Mouse (Mus musculus): Measurements from ENCODE around the gene Sstr3. TPM values are rescaled to one million over a fixed set of nuclear protein-coding genes. Genes with fewer than 3 reads are reported as not detected.

Gene Sstr3
- polyA plus RNA-seq, 1 experiment from 2014 or later, result 0.64 TPM

DNA sequence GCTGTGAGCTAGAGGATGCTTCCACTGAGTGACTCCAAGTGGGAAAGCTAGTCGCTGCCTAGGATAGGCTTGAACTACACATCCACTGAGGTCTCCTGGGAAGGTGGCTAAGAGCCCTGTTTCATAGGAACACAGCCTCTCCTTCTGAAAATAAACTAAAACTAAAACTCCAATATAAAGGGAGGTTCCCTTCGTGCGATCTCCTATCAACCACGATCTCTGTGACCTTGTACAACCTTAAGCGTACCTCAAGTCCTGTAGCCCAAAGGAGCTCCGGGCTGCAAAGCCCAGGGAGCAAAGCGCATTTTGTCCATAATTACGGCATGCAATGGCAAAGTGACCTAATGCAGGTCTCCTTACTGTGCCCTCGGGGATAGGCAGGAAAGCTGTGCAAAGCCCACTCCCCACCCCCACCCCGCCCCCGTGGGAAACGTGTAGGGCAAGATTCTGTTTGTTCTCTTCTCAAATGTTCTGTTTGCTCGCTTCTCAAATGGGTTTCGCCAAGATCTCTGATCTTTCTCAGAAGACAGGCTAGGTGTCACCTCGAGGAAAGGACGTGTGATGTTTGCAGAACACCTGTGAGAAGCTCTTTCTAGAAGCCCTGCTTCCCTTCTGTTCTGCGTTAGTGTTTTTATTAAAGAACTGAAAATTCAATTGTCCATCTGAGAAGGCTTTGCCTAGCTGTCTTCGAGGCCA is 41.9 kb downstream of the Sstr3 start:
- Histone ChIP-seq H3K9me3 (ENCODE audit: control insufficient read depth, low read length) (peaks cover 7% of the 10 kb centered on the region; the same call in 1 of the 2 replicates), H3K27me3 (ENCODE audit: control insufficient read depth, insufficient read depth, low read length) (no peaks in the 10 kb centered on the region), H3K4me1 (replicated peaks; ENCODE audit: control insufficient read depth, insufficient read depth, low read length) (no peaks in the 10 kb centered on the region), H3K36me3 (replicated peaks; ENCODE audit: control insufficient read depth, insufficient read depth) (no peaks in the 10 kb centered on the region), H3K4me2 (replicated peaks) (no peak overlapping the region), H3K4me3 (replicated peaks; ENCODE audit: low read length) (no peak overlapping the region), H3K27ac (no peak overlapping the region), H3K9ac (no peak overlapping the region)
- 88% methylated on average over 18 of the region's 18 CpGs for WGBS
- DNase-seq (ENCODE audit: low spot score) (no peak), ATAC-seq (ENCODE audit: low FRiP score) (no peak)

DNA sequence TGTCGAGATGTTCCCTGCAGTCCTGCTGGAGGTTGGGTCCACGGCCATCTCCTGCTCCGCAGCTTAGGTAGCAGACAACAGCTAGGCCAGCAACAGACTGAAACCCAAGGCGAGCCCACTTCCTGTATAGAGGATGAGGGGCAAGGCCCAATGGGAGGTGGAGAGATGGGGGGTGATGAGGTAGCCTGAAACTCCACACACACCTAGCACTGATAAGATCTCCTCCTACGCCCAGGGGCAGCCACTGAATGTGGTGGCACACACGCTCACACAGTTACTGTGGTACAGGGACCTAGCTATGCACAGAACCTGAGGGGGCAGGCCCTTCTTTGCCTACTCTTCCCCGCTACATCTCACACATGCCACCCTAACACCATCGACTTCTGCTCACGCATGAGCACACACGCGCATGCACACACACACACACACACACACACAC is 49.5 kb downstream of the Sstr3 start, which contains the start of gene Il2rb:
Il2rb (minus strand) TSS at position 304 of the 439 bp plus-strand sequence.
- no peaks in the 10 kb centered on the region for H3K36me3 ChIP-seq (replicated peaks; ENCODE audit: control insufficient read depth, insufficient read depth)
- no peak within 1 kb of the TSS for H3K4me3 ChIP-seq (replicated peaks; ENCODE audit: low read length)
- WGBS, result 93% methylated on average over 11 of the region's 11 CpGs
- ATAC-seq (ENCODE audit: low FRiP score), result no peak
- H3K9me3 ChIP-seq (ENCODE audit: control insufficient read depth, low read length), result no peaks in the 10 kb centered on the region
- H3K9ac ChIP-seq, result no peak within 1 kb of the TSS
- H3K4me2 ChIP-seq (replicated peaks), result no peak within 1 kb of the TSS
- no peaks in the 10 kb centered on the region for H3K4me1 ChIP-seq (replicated peaks; ENCODE audit: control insufficient read depth, insufficient read depth, low read length)
- no peak for DNase-seq (ENCODE audit: low spot score)
- H3K27me3 ChIP-seq (ENCODE audit: control insufficient read depth, insufficient read depth, low read length), result no peaks in the 10 kb centered on the region
- H3K27ac ChIP-seq, result no peak within 1 kb of the TSS

DNA sequence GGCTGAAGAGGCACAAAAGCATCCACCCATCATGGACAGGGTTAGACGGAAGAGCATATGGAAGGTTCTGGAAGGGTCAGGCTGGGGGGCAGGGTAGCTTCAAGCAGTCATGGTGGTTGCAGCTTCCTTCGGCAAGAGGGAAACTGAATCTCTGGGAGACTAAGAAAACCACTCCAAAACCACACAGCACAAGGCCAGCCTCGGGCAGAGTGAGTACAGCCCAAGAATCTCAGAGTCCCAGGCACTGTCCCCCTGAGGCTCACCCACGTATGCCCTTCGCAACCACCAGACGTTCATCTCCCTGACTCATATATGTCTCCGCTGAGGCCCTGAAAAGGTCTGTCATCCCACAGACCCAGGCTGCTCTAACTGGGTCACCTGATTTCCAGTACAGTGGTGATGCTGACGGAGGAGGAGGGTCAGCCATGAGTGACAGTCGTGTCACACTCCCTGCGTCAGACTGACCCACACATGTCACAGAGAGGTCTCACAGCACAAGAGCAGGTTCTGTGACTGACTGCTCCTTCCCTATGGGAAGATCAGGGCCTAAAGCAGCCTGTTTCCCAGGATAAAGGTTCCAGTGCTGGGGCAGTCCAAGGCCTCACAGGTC is 51.0 kb downstream of the Sstr3 start:
- no peaks in the 10 kb centered on the region for H3K36me3 ChIP-seq (replicated peaks; ENCODE audit: control insufficient read depth, insufficient read depth)
- WGBS, result 75% methylated on average over 10 of the region's 10 CpGs
- no peak for ATAC-seq (ENCODE audit: low FRiP score)

DNA sequence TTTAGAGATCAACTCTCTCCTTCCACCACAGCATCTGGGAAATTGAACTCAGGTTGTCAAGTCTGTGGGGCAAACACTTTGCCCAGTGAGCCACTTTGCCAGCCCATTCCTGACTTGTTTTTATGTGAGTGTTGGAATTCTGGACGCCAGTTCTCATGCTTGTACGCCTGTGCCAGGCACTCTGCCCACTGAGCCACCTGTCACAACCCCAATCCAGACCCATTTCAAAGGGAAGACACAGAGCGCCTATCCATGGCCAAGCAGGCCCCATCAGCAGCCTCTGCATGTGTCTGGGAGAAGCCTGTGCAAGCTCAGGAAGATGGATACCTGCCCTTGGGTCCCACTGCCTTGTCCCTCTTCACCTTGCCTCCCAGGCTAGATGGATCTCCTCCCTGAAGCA is 53.2 kb downstream of the Sstr3 start:
- no peak overlapping the region for H3K9ac ChIP-seq
- H3K4me3 ChIP-seq (replicated peaks; ENCODE audit: low read length), result no peak overlapping the region
- no peak overlapping the region for H3K27ac ChIP-seq
- no peaks in the 10 kb centered on the region for H3K9me3 ChIP-seq (ENCODE audit: control insufficient read depth, low read length)
- H3K4me1 ChIP-seq (replicated peaks; ENCODE audit: control insufficient read depth, insufficient read depth, low read length), result no peaks in the 10 kb centered on the region
- no peak for DNase-seq (ENCODE audit: low spot score)
- 92% methylated on average over 3 of the region's 3 CpGs for WGBS
- H3K4me2 ChIP-seq (replicated peaks), result no peak overlapping the region
- H3K27me3 ChIP-seq (ENCODE audit: control insufficient read depth, insufficient read depth, low read length), result no peaks in the 10 kb centered on the region
- no peaks in the 10 kb centered on the region for H3K36me3 ChIP-seq (replicated peaks; ENCODE audit: control insufficient read depth, insufficient read depth)
- no peak for ATAC-seq (ENCODE audit: low FRiP score)

More for the DNA sequence above, 51.0 kb downstream of the Sstr3 start:
- no peaks in the 10 kb centered on the region for H3K27me3 ChIP-seq (ENCODE audit: control insufficient read depth, insufficient read depth, low read length)
- H3K4me2 ChIP-seq (replicated peaks), result no peak overlapping the region
- H3K4me1 ChIP-seq (replicated peaks; ENCODE audit: control insufficient read depth, insufficient read depth, low read length), result no peaks in the 10 kb centered on the region
- H3K9me3 ChIP-seq (ENCODE audit: control insufficient read depth, low read length), result no peaks in the 10 kb centered on the region
- H3K27ac ChIP-seq, result no peak overlapping the region
- H3K4me3 ChIP-seq (replicated peaks; ENCODE audit: low read length), result no peak overlapping the region
- no peak for DNase-seq (ENCODE audit: low spot score)
- no peak overlapping the region for H3K9ac ChIP-seq

DNA sequence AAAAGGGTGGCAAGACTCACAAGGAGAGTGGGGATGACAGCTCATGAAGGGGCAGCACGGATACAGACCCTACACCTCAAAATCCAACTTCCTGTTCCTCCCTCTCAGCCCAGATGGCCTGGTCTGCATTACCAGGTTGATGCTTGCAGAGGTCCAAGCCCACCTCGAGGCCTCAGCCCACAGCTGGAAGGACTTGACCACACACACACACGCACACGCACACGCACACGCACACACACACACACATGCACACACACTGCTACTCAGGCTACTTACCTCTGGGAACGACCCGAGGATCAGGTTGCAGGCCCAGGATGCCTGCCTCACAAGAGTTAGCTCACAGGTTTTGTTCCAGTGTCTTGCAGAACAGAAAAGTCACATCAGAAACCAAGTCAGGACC is 54.6 kb downstream of the Sstr3 start:
- ATAC-seq (ENCODE audit: low FRiP score), result no peak
- H3K9ac ChIP-seq, result no peak overlapping the region
- H3K27ac ChIP-seq, result no peak overlapping the region
- no peaks in the 10 kb centered on the region for H3K36me3 ChIP-seq (replicated peaks; ENCODE audit: control insufficient read depth, insufficient read depth)
- WGBS, result 84% methylated on average over 8 of the region's 8 CpGs
- no peaks in the 10 kb centered on the region for H3K4me1 ChIP-seq (replicated peaks; ENCODE audit: control insufficient read depth, insufficient read depth, low read length)
- H3K9me3 ChIP-seq (ENCODE audit: control insufficient read depth, low read length), result no peaks in the 10 kb centered on the region
- H3K4me3 ChIP-seq (replicated peaks; ENCODE audit: low read length), result no peak overlapping the region
- H3K27me3 ChIP-seq (ENCODE audit: control insufficient read depth, insufficient read depth, low read length), result no peaks in the 10 kb centered on the region
- no peak for DNase-seq (ENCODE audit: low spot score)
- no peak overlapping the region for H3K4me2 ChIP-seq (replicated peaks)

DNA sequence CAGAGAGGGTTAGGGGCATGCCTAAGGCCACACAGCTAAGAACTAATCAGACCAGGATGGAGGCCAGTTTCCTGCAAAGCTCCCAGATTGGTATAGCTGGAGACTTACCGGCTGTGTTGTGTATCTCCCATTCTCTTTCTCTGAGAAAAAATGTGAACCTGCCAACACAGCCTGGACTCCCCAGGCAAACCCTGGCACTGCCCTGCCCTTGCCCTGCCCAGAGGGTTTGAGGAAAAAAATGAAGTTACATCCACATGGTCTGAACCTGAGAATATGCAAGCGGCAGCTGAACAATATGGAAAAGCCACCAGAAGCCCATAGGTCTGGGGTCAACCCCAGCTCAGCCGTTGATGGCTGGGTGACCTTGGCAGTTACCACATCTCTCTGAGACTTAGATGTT is 55.2 kb downstream of the Sstr3 start:
- Histone ChIP-seq H3K9ac (no peak overlapping the region), H3K36me3 (replicated peaks; ENCODE audit: control insufficient read depth, insufficient read depth) (no peaks in the 10 kb centered on the region), H3K4me2 (replicated peaks) (no peak overlapping the region), H3K27ac (no peak overlapping the region), H3K27me3 (ENCODE audit: control insufficient read depth, insufficient read depth, low read length) (no peaks in the 10 kb centered on the region), H3K9me3 (ENCODE audit: control insufficient read depth, low read length) (no peaks in the 10 kb centered on the region), H3K4me3 (replicated peaks; ENCODE audit: low read length) (no peak overlapping the region), H3K4me1 (replicated peaks; ENCODE audit: control insufficient read depth, insufficient read depth, low read length) (no peaks in the 10 kb centered on the region)
- WGBS, result 90% methylated on average over 3 of the region's 3 CpGs
- no peak for DNase-seq (ENCODE audit: low spot score)
- ATAC-seq (ENCODE audit: low FRiP score), result no peak

DNA sequence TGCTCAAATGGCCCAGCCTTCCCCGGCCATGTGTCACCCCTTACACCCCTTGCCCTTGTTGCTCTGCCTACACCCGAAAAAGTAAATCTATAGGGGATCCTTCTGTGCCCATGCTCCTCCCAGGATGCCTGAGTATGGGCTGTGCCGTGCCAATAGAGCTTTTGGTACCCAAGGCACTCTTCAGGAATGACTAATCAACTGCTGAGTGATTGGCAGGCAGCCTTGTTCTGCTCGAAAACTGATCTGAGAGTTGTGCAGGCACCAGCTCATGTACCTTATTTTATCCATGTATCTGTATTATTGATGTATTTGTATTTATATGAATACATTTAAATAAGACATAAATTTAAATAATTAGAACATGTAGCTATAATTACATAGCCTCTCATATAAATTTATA is 57.4 kb downstream of the Sstr3 start:
- no peak for DNase-seq (ENCODE audit: low spot score)
- Histone ChIP-seq H3K4me1 (replicated peaks; ENCODE audit: control insufficient read depth, insufficient read depth, low read length) (no peaks in the 10 kb centered on the region), H3K9ac (no peak overlapping the region), H3K4me3 (replicated peaks; ENCODE audit: low read length) (no peak overlapping the region), H3K4me2 (replicated peaks) (no peak overlapping the region), H3K27me3 (ENCODE audit: control insufficient read depth, insufficient read depth, low read length) (no peaks in the 10 kb centered on the region), H3K9me3 (ENCODE audit: control insufficient read depth, low read length) (no peaks in the 10 kb centered on the region), H3K36me3 (replicated peaks; ENCODE audit: control insufficient read depth, insufficient read depth) (no peaks in the 10 kb centered on the region), H3K27ac (no peak overlapping the region)
- no peak for ATAC-seq (ENCODE audit: low FRiP score)
- WGBS, result 69% methylated on average over 4 of the region's 4 CpGs

Other genes starting within 250 kb of the Sstr3 start
- 0.21 and 0.33 TPM in 2 replicates for gene Csf2rb2, start 239.0 kb downstream of the Sstr3 start, polyA plus RNA-seq (2014; fragmentation: Nextera tagmentation; extraction: Ambion mirVana)
- 0.47 and 1.1 TPM in 2 replicates for gene Csf2rb, start 218.9 kb downstream of the Sstr3 start, polyA plus RNA-seq (2014; fragmentation: Nextera tagmentation; extraction: Ambion mirVana)
- not detected in 2 replicates for gene Tex33, start 148.8 kb downstream of the Sstr3 start, polyA plus RNA-seq (2014; fragmentation: Nextera tagmentation; extraction: Ambion mirVana)
- 21.4 and 23.7 TPM in 2 replicates for gene Tst, start 138.8 kb downstream of the Sstr3 start, polyA plus RNA-seq (2014; fragmentation: Nextera tagmentation; extraction: Ambion mirVana)
- 3.2 and 4.2 TPM in 2 replicates for gene Mpst, start 138.3 kb downstream of the Sstr3 start, polyA plus RNA-seq (2014; fragmentation: Nextera tagmentation; extraction: Ambion mirVana)
- 134 and 141 TPM in 2 replicates for gene Kctd17, start 116.1 kb downstream of the Sstr3 start, polyA plus RNA-seq (2014; fragmentation: Nextera tagmentation; extraction: Ambion mirVana)
- gene Tmprss6, start 76.1 kb downstream of the Sstr3 start, polyA plus RNA-seq (2014; fragmentation: Nextera tagmentation; extraction: Ambion mirVana), result 0.48 and 1.1 TPM in 2 replicates
- 0.14 and 0.20 TPM in 2 replicates for gene Il2rb, start 49.4 kb downstream of the Sstr3 start, polyA plus RNA-seq (2014; fragmentation: Nextera tagmentation; extraction: Ambion mirVana)
- 9.5 and 11.0 TPM in 2 replicates for gene C1qtnf6, start 13.3 kb downstream of the Sstr3 start, polyA plus RNA-seq (2014; fragmentation: Nextera tagmentation; extraction: Ambion mirVana)
- 6.3 and 8.1 TPM in 2 replicates for gene Rac2, start 28.1 kb upstream of the Sstr3 start, polyA plus RNA-seq (2014; fragmentation: Nextera tagmentation; extraction: Ambion mirVana)
- 2.5 and 3.8 TPM in 2 replicates for gene Cyth4, start 52.4 kb upstream of the Sstr3 start, polyA plus RNA-seq (2014; fragmentation: Nextera tagmentation; extraction: Ambion mirVana)
- 6.0 and 8.5 TPM in 2 replicates for gene Elfn2, start 174.1 kb upstream of the Sstr3 start, polyA plus RNA-seq (2014; fragmentation: Nextera tagmentation; extraction: Ambion mirVana)
- gene Mfng, start 228.8 kb upstream of the Sstr3 start, polyA plus RNA-seq (2014; fragmentation: Nextera tagmentation; extraction: Ambion mirVana), result 11.7 and 12.5 TPM in 2 replicates

Data from hindbrain, embryonic 14.5 days (tissue).